Mouse (Mus musculus) midbrain, embryonic 11.5 days (tissue): Measurements from ENCODE around the gene Pnkp. TPM values are rescaled to one million over a fixed set of nuclear protein-coding genes. Genes with fewer than 3 reads are reported as not detected.

Source experiments
- ATAC-seq: fragments of 200-750 bp; cut with Nextera tagmentation; 2 replicates; pipeline ENCODE4 v1.8.0; 2017; ENCODE audit warnings: moderate TSS enrichment, moderate library complexity; ENCODE audit not compliant: low FRiP score
- DNase-seq: peaks from one replicate; pipeline ENCODE4 v3.0.0; 2015; ENCODE audit warnings: low spot score; ENCODE audit errors: missing footprints
- H3K27ac ChIP-seq: fragments of 300-500 bp; sonication (generic); 2 replicates; pipeline ENCODE4 v1.5.1; 2014; ENCODE audit warnings: low read depth, low read length
- H3K27me3 ChIP-seq: fragments of 300-500 bp; sonication (generic); 2 replicates; pipeline ENCODE4 v1.6.1; 2014; ENCODE audit warnings: mild to moderate bottlenecking, low read length, moderate library complexity, mixed read lengths; ENCODE audit not compliant: control insufficient read depth, insufficient read depth
- H3K36me3 ChIP-seq: fragments of 300-500 bp; sonication (generic); 2 replicates; pipeline ENCODE4 v1.6.1; 2014; ENCODE audit warnings: mild to moderate bottlenecking, low read length, moderate library complexity, mixed read lengths; ENCODE audit not compliant: control insufficient read depth, insufficient read depth
- H3K4me1 ChIP-seq: fragments of 300-500 bp; sonication (generic); 2 replicates; pipeline ENCODE4 v1.6.1; 2014; ENCODE audit warnings: low read length; ENCODE audit not compliant: control insufficient read depth, insufficient read depth
- H3K4me2 ChIP-seq: fragments of 300-500 bp; sonication (generic); 2 replicates; pipeline ENCODE4 v1.6.1; 2014; ENCODE audit warnings: mild to moderate bottlenecking, moderate library complexity
- H3K4me3 ChIP-seq: fragments of 300-500 bp; sonication (generic); 2 replicates; pipeline ENCODE4 v1.5.1; 2014; ENCODE audit warnings: low read depth, low read length
- H3K9ac ChIP-seq: fragments of 300-500 bp; sonication (generic); 2 replicates; pipeline ENCODE4 v1.6.1; 2014; ENCODE audit warnings: low read length
- H3K9me3 ChIP-seq: fragments of 300-500 bp; sonication (generic); 2 replicates; pipeline ENCODE4 v1.6.1; 2016; ENCODE audit warnings: low read length; ENCODE audit not compliant: control insufficient read depth
- WGBS: fragments of 180-500 bp; shearing (Covaris S2); extraction: QIAGEN DNeasy Blood & Tissue Kit; methylation state at CpG from one replicate; pipeline ENCODE4 v1.1.7; 2014; 5-methylcytosine and 5-hydroxymethylcytosine counted together
- polyA plus RNA-seq: library from polyadenylated mRNA; unstranded; fragments of >200 nt; fragmentation: Nextera tagmentation; extraction: Ambion mirVana; gene quantifications from 2 replicates; pipeline ENCODE4 v1.2.1, GENCODE M21; 2014

Pnkp gene
- polyA plus RNA-seq, 1 experiment from 2014 or later = 28.6 TPM

- no peak overlapping the region for H3K27ac ChIP-seq
- 93% methylated on average over 8 of the region's 8 CpGs for WGBS
- H3K9ac ChIP-seq = no peak overlapping the region
- peaks cover 24% of the 10 kb centered on the region for H3K4me1 ChIP-seq
- H3K4me2 ChIP-seq = no peak overlapping the region
- H3K4me3 ChIP-seq = no peak overlapping the region
- DNase-seq = peak; percentile 85
- H3K36me3 ChIP-seq = peaks cover 26% of the 10 kb centered on the region
- H3K9me3 ChIP-seq = no peaks in the 10 kb centered on the region
- no peak for ATAC-seq
- H3K27me3 ChIP-seq = no peaks in the 10 kb centered on the region
Measured at GRCm38 (mm10) chr7:44862434-44862833, 5.5 kb downstream of the Pnkp start.

- ATAC-seq = no peak
- Histone ChIP-seq H3K4me1 (peaks cover 25% of the 10 kb centered on the region), H3K27me3 (no peaks in the 10 kb centered on the region), H3K36me3 (peaks cover 26% of the 10 kb centered on the region), H3K4me3 (no peak overlapping the region), H3K9me3 (no peaks in the 10 kb centered on the region), H3K9ac (no peak overlapping the region), H3K4me2 (no peak overlapping the region), H3K27ac (no peak overlapping the region)
- 90% methylated on average over 14 of the region's 14 CpGs for WGBS
- DNase-seq = peak; percentile 80
Measured at GRCm38 (mm10) chr7:44863210-44863609, 6.3 kb downstream of the Pnkp start.

GRCm38 (mm10) chr7:44863982-44864494 is 7.1 kb downstream of the Pnkp start:
- no peak overlapping the region for H3K4me3 ChIP-seq
- no peak for ATAC-seq
- peaks cover 24% of the 10 kb centered on the region for H3K4me1 ChIP-seq
- no peak overlapping the region for H3K4me2 ChIP-seq
- no peaks in the 10 kb centered on the region for H3K27me3 ChIP-seq
- H3K27ac ChIP-seq = no peak overlapping the region
- 94% methylated on average over 11 of the region's 11 CpGs for WGBS
- no peak overlapping the region for H3K9ac ChIP-seq
- peaks cover 26% of the 10 kb centered on the region for H3K36me3 ChIP-seq
- peak; percentile 84 for DNase-seq
- H3K9me3 ChIP-seq = no peaks in the 10 kb centered on the region

GRCm38 (mm10) chr7:44864595-44865542 is 7.9 kb downstream of the Pnkp start:
- H3K4me1 ChIP-seq = peaks cover 24% of the 10 kb centered on the region
- H3K4me3 ChIP-seq = no peak overlapping the region
- WGBS = 88% methylated on average over 24 of the region's 24 CpGs
- no peak overlapping the region for H3K9ac ChIP-seq
- H3K27ac ChIP-seq = no peak overlapping the region
- DNase-seq (peak; percentile 83), ATAC-seq (no peak)
- no peaks in the 10 kb centered on the region for H3K27me3 ChIP-seq
- peaks cover 26% of the 10 kb centered on the region for H3K36me3 ChIP-seq
- no peaks in the 10 kb centered on the region for H3K9me3 ChIP-seq
- no peak overlapping the region for H3K4me2 ChIP-seq

- ATAC-seq (no peak), DNase-seq (peak; percentile 78)
- Histone ChIP-seq H3K4me3 (no peak overlapping the region), H3K36me3 (peaks cover 26% of the 10 kb centered on the region), H3K27ac (no peak overlapping the region), H3K9me3 (no peaks in the 10 kb centered on the region), H3K4me1 (peaks cover 28% of the 10 kb centered on the region), H3K27me3 (no peaks in the 10 kb centered on the region), H3K9ac (no peak overlapping the region), H3K4me2 (no peak overlapping the region)
- WGBS = 75% methylated on average over 15 of the region's 15 CpGs
Measured at GRCm38 (mm10) chr7:44866276-44867009, 9.5 kb downstream of the Pnkp start.

GRCm38 (mm10) chr7:44867010-44867702 is 10.2 kb downstream of the Pnkp start:
- no peak overlapping the region for H3K9ac ChIP-seq
- peaks cover 28% of the 10 kb centered on the region for H3K4me1 ChIP-seq
- H3K4me3 ChIP-seq = peak overlapping the region; percentile 97
- WGBS = 73% methylated on average over 18 of the region's 19 CpGs
- peaks cover 26% of the 10 kb centered on the region for H3K36me3 ChIP-seq
- H3K27ac ChIP-seq = no peak overlapping the region
- H3K9me3 ChIP-seq = no peaks in the 10 kb centered on the region
- ATAC-seq = no peak
- peak overlapping the region; percentile 92 for H3K4me2 ChIP-seq
- H3K27me3 ChIP-seq = no peaks in the 10 kb centered on the region
- DNase-seq = no peak

GRCm38 (mm10) chr7:44867802-44868201 is 10.9 kb downstream of the Pnkp start:
- peak; percentile 85 for DNase-seq
- Histone ChIP-seq H3K27me3 (no peaks in the 10 kb centered on the region), H3K4me3 (peak overlapping the region; percentile 97), H3K9me3 (no peaks in the 10 kb centered on the region), H3K9ac (peak overlapping the region; percentile 99), H3K27ac (no peak overlapping the region), H3K36me3 (peaks cover 24% of the 10 kb centered on the region), H3K4me1 (peaks cover 28% of the 10 kb centered on the region), H3K4me2 (peak overlapping the region; percentile 92)
- no peak for ATAC-seq
- WGBS = 56% methylated on average over 9 of the region's 9 CpGs

- Histone ChIP-seq H3K36me3 (peaks cover 17% of the 10 kb centered on the region), H3K4me1 (peaks cover 28% of the 10 kb centered on the region), H3K4me3 (peak overlapping the region; percentile 97), H3K27ac (peak overlapping the region; percentile 100), H3K27me3 (no peaks in the 10 kb centered on the region), H3K4me2 (peak overlapping the region; percentile 92), H3K9me3 (no peaks in the 10 kb centered on the region), H3K9ac (peak overlapping the region; percentile 99)
- ATAC-seq = no peak
- WGBS = 5% methylated on average over 16 of the region's 16 CpGs
- DNase-seq = peak; percentile 88
Measured at GRCm38 (mm10) chr7:44868465-44868864, 11.5 kb downstream of the Pnkp start.
